In the genomic region with DNA sequence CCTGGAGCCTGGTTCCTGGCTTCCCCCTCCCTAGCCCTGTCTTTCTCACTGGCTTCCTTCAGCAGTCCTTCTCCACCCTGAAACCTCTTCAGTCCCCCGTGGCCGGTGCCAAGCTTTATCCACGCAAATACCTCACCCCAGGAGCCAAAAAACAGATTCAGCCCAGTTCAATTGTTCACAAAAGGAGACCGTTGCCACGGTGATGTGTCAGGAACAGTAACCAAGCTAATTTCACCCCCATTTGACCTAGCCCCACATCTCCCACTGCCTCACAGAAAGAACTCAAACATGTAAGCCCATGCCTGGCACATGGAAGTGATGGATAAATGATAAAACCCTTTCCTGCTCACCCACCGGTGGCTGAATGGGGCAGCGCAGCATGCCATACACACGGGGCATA, we compare ENCODE assay signal across 8 mouse cellular contexts. TPM values are rescaled to one million over a fixed set of nuclear protein-coding genes. Genes with fewer than 3 reads are reported as not detected.
DNase-seq lines count a peak whose midpoint lies in the region; ATAC-seq and TF ChIP-seq lines count a peak whose summit lies in the region.

No protein-coding gene starts in this region.

- peak overlapping the region; percentile 97 for H3K4me2 ChIP-seq in hindbrain, embryonic 16.5 days (ENCODE audit: low read length)
- H3K4me2 ChIP-seq in neural tube, embryonic 12.5 days (replicated peaks): peak overlapping the region; percentile 74

- DNase-seq in gastrocnemius, adult 2 months: no peak
- no peak for DNase-seq in gastrocnemius, postnatal 10 days
- DNase-seq in adrenal gland, postnatal 10 days: no peak
- DNase-seq in right cerebral cortex, postnatal 25 days: no peak

- peaks cover 52% of the 10 kb centered on the region for H3K4me1 ChIP-seq in megakaryocyte, embryonic 14.5 days
- peaks cover 27% of the 10 kb centered on the region for H3K4me1 ChIP-seq in hindbrain, embryonic 16.5 days (ENCODE audit: control insufficient read depth, insufficient read depth, low read depth, low read length)
- peaks cover 40% of the 10 kb centered on the region for H3K4me1 ChIP-seq in neural tube, embryonic 12.5 days

- 6% methylated on average over 8 of the region's 8 CpGs for WGBS in hindbrain, embryonic 16.5 days
- WGBS in neural tube, embryonic 12.5 days: 12% methylated on average over 8 of the region's 8 CpGs

- peak overlapping the region; percentile 71 for H3K9ac ChIP-seq in hindbrain, embryonic 16.5 days (ENCODE audit: low read depth, low read length)
- H3K9ac ChIP-seq in neural tube, embryonic 12.5 days: 0 out of 2 replicates have a peak overlapping the region, but pooled peaks have one; percentile 41

- H3K36me3 ChIP-seq in megakaryocyte, embryonic 14.5 days (replicated peaks; ENCODE audit: low read length): no peaks in the 10 kb centered on the region
- no peaks in the 10 kb centered on the region for H3K36me3 ChIP-seq in hindbrain, embryonic 16.5 days (ENCODE audit: control insufficient read depth, insufficient read depth, low read length)
- no peaks in the 10 kb centered on the region for H3K36me3 ChIP-seq in neural tube, embryonic 12.5 days

- no peak for ATAC-seq in megakaryocyte, adult 5-6 weeks (ENCODE audit: poor library complexity, severe bottlenecking)
- ATAC-seq in hindbrain, embryonic 16.5 days: peak; percentile 61
- peak; percentile 30; the same call in 1 of the 2 replicates for ATAC-seq in neural tube, embryonic 12.5 days (ENCODE audit: low FRiP score, low read depth)

- peak overlapping the region; percentile 90 for H3K27ac ChIP-seq in gastrocnemius, adult 2 months
- peak overlapping the region; percentile 69 for H3K27ac ChIP-seq in hindbrain, embryonic 16.5 days (ENCODE audit: low read depth, low read length)
- H3K27ac ChIP-seq in neural tube, embryonic 12.5 days: no peak overlapping the region

- H3K9me3 ChIP-seq in megakaryocyte, embryonic 14.5 days: no peaks in the 10 kb centered on the region
- no peaks in the 10 kb centered on the region for H3K9me3 ChIP-seq in hindbrain, embryonic 16.5 days (ENCODE audit: control insufficient read depth, low read length)
- H3K9me3 ChIP-seq in neural tube, embryonic 12.5 days: no peaks in the 10 kb centered on the region

- H3K27me3 ChIP-seq in megakaryocyte, embryonic 14.5 days (replicated peaks): peaks cover 92% of the 10 kb centered on the region
- peaks cover 6% of the 10 kb centered on the region; the same call in 1 of the 2 replicates for H3K27me3 ChIP-seq in hindbrain, embryonic 16.5 days (replicated peaks; ENCODE audit: control insufficient read depth, insufficient read depth, low read length)
- peaks cover 65% of the 10 kb centered on the region for H3K27me3 ChIP-seq in neural tube, embryonic 12.5 days (replicated peaks)

- peak overlapping the region; percentile 82 for H3K4me3 ChIP-seq in gastrocnemius, adult 2 months
- H3K4me3 ChIP-seq in megakaryocyte, embryonic 14.5 days (replicated peaks): peak overlapping the region; percentile 53
- H3K4me3 ChIP-seq in hindbrain, embryonic 16.5 days (ENCODE audit: low read length): peak overlapping the region; percentile 53
- peak overlapping the region; percentile 35 for H3K4me3 ChIP-seq in neural tube, embryonic 12.5 days

- TF ChIP-seq CTCF in gastrocnemius, adult 2 months (IDR thresholded peaks at IDR 0.05): no peak

- intact Hi-C loops in gastrocnemius, adult 2 months (cut with DNase I): no loop called here

RNA-seq across cellular contexts. Expression of a gene that starts 1.6 kb away (rescaled TPM):
- total RNA-seq in gastrocnemius, adult 2 months (2021): 10 to 100 TPM in 1 of 2 experiments, 1 to 10 TPM in 1; 9.8 to 13.6 TPM
- total RNA-seq in gastrocnemius, postnatal 10 days (2021): 1 to 10 TPM; 7.4 to 8.5 TPM
- polyA plus RNA-seq in megakaryocyte, embryonic 14.5 days (2012; ENCODE audit: insufficient read depth, low replicate concordance): 2.3 and 4.5 TPM in 2 replicates
- total RNA-seq in megakaryocyte, adult 5-6 weeks (2015): 0.02 TPM in 1 of 2 replicates, not detected in the other
- 1.2 and 1.4 TPM in 2 replicates for total RNA-seq in megakaryocyte, adult 5-6 weeks (2017)
- 17.8 and 18.4 TPM in 2 replicates for polyA plus RNA-seq in hindbrain, embryonic 16.5 days (2015; fragmentation: Nextera tagmentation; extraction: Ambion mirVana)
- polyA plus RNA-seq in neural tube, embryonic 12.5 days (2016; fragmentation: Nextera tagmentation; extraction: Ambion mirVana): 10.8 and 11.9 TPM in 2 replicates
- total RNA-seq in adrenal gland, postnatal 10 days (2021): 10 to 100 TPM; 22.1 to 24.2 TPM

RNA-seq across cellular contexts. Expression of a gene that starts 12.1 kb away (rescaled TPM):
- total RNA-seq in gastrocnemius, adult 2 months (2021): 10 to 100 TPM; 44.5 to 47.1 TPM
- 10 to 100 TPM; 34.5 to 42.6 TPM for total RNA-seq in gastrocnemius, postnatal 10 days (2021)
- polyA plus RNA-seq in megakaryocyte, embryonic 14.5 days (2012; ENCODE audit: insufficient read depth, low replicate concordance): 58.7 and 61.4 TPM in 2 replicates
- 42.3 and 47.1 TPM in 2 replicates for total RNA-seq in megakaryocyte, adult 5-6 weeks (2015)
- 33.1 and 33.5 TPM in 2 replicates for total RNA-seq in megakaryocyte, adult 5-6 weeks (2017)
- 118 and 122 TPM in 2 replicates for polyA plus RNA-seq in hindbrain, embryonic 16.5 days (2015; fragmentation: Nextera tagmentation; extraction: Ambion mirVana)
- 41.4 and 44.9 TPM in 2 replicates for polyA plus RNA-seq in neural tube, embryonic 12.5 days (2016; fragmentation: Nextera tagmentation; extraction: Ambion mirVana)
- total RNA-seq in adrenal gland, postnatal 10 days (2021): 10 to 100 TPM; 66.1 to 78.6 TPM

RNA-seq across cellular contexts. Expression of a gene that starts 35.1 kb away (rescaled TPM):
- under 1 TPM; 0.13 to 0.22 TPM for total RNA-seq in gastrocnemius, adult 2 months (2021)
- under 1 TPM; 0.56 to 0.82 TPM for total RNA-seq in gastrocnemius, postnatal 10 days (2021)
- polyA plus RNA-seq in megakaryocyte, embryonic 14.5 days (2012; ENCODE audit: insufficient read depth, low replicate concordance): 0.09 TPM in 1 of 2 replicates, not detected in the other
- total RNA-seq in megakaryocyte, adult 5-6 weeks (2015): 0.21 TPM in 1 of 2 replicates, not detected in the other
- total RNA-seq in megakaryocyte, adult 5-6 weeks (2017): 0.40 and 0.81 TPM in 2 replicates
- polyA plus RNA-seq in hindbrain, embryonic 16.5 days (2015; fragmentation: Nextera tagmentation; extraction: Ambion mirVana): 0.14 and 0.41 TPM in 2 replicates
- polyA plus RNA-seq in neural tube, embryonic 12.5 days (2016; fragmentation: Nextera tagmentation; extraction: Ambion mirVana): 0.23 and 0.45 TPM in 2 replicates
- 1 to 10 TPM; 1.1 to 1.2 TPM for total RNA-seq in adrenal gland, postnatal 10 days (2021)
